Mouse (Mus musculus): ENCODE data around the gene Ptprg. TPM values are rescaled to one million over a fixed set of nuclear protein-coding genes. Genes with fewer than 3 reads are reported as not detected.

Ptprg gene
- polyA plus RNA-seq, 1 experiment from 2014 or later, result 15.2 TPM

DNA sequence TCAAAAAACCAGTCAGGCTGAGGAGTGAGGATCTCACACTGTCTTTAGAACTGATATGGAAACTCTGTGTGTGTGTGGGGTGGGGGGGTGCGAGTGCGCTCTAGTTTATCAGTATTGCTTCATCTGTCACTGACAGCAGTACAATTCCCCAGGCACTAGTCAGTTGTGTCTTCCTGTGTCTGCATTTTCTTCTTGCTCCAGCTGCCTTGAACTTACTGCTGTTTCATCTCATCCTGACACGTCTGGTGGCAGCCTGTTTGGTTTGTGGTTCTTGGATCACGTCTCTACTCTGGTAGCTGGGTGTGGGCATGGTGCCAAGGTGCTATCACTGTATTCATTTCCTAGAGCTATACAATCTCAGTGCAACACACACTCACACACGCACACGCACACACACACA, 64.0 kb downstream of the Ptprg start:
- Histone ChIP-seq H3K4me1 (ENCODE audit: control insufficient read depth, insufficient read depth, low read length) (0 out of 2 replicates have a peak, but pooled peaks cover 7% of the 10 kb centered on the region), H3K36me3 (ENCODE audit: control insufficient read depth, insufficient read depth, low read length) (no peaks in the 10 kb centered on the region), H3K27me3 (ENCODE audit: control insufficient read depth, insufficient read depth, low read length) (no peaks in the 10 kb centered on the region), H3K4me3 (ENCODE audit: low read depth, low read length) (no peak overlapping the region), H3K9ac (ENCODE audit: low read depth, low read length) (no peak overlapping the region), H3K4me2 (no peak overlapping the region), H3K27ac (ENCODE audit: low read depth, low read length) (no peak overlapping the region), H3K9me3 (replicated peaks; ENCODE audit: control insufficient read depth, low read length) (no peaks in the 10 kb centered on the region)
- WGBS (ENCODE audit: insufficient replicate concordance), result 26% methylated on average over 6 of the region's 6 CpGs
- ATAC-seq (replicated peaks; ENCODE audit: insufficient number of reproducible peaks, low FRiP score, low TSS enrichment), result peak; percentile 63

DNA sequence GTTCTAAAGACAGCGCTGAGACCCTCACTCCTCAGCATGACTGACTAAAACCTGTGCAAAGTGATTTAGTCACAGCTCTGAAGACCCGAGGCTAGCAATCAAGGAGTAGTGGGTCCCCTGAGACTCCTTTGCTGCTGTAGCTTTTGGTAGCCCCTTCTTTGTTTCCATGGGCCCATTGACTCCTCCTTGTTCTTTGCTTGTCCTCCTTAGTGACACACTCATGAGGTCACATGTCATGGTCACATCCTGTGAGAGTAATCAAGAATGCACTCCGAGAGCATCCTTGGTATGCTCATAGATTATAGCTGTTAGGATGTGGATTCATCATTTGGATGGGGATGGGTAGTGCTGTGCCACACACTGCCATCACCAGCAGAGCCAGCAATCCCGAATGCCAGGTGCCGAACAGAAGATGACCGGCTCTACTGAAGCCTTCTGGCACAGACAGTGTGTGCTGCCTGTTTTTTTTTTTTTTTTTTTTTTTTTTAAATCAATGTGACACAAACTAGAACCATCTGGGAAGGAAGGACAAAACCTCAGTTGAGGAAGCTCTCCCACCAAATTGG, 64.9 kb downstream of the Ptprg start:
- ATAC-seq (replicated peaks; ENCODE audit: insufficient number of reproducible peaks, low FRiP score, low TSS enrichment), result no peak
- Histone ChIP-seq H3K36me3 (ENCODE audit: control insufficient read depth, insufficient read depth, low read length) (no peaks in the 10 kb centered on the region), H3K4me3 (ENCODE audit: low read depth, low read length) (no peak overlapping the region), H3K9me3 (replicated peaks; ENCODE audit: control insufficient read depth, low read length) (no peaks in the 10 kb centered on the region), H3K4me1 (ENCODE audit: control insufficient read depth, insufficient read depth, low read length) (0 out of 2 replicates have a peak, but pooled peaks cover 7% of the 10 kb centered on the region), H3K9ac (ENCODE audit: low read depth, low read length) (no peak overlapping the region), H3K27ac (ENCODE audit: low read depth, low read length) (no peak overlapping the region), H3K4me2 (no peak overlapping the region), H3K27me3 (ENCODE audit: control insufficient read depth, insufficient read depth, low read length) (no peaks in the 10 kb centered on the region)
- 82% methylated on average over 6 of the region's 6 CpGs for WGBS (ENCODE audit: insufficient replicate concordance)

DNA sequence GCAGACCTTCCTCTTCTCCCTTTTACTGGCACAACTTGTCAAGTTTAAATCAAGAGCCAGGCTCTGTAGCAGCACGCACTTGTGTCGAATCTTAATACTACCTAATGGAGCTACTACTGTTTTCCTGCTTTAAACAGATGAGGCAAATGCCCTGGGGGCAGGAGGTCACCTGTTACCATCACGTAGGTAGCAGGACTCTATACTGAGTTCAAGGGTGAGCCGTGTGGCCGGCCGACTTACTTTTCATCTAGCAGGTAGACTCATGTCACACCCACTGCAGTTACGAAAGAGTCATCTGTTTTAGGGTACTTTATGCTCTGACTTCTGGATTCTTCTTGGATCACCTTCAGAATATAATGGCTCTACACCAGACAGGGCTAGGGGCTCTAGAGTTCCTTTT, 66.3 kb downstream of the Ptprg start:
- H3K27me3 ChIP-seq (ENCODE audit: control insufficient read depth, insufficient read depth, low read length), result no peaks in the 10 kb centered on the region
- 89% methylated on average over 7 of the region's 7 CpGs for WGBS (ENCODE audit: insufficient replicate concordance)
- H3K36me3 ChIP-seq (ENCODE audit: control insufficient read depth, insufficient read depth, low read length), result no peaks in the 10 kb centered on the region
- peaks cover 7% of the 10 kb centered on the region; the same call in 1 of the 2 replicates for H3K4me1 ChIP-seq (ENCODE audit: control insufficient read depth, insufficient read depth, low read length)
- H3K4me3 ChIP-seq (ENCODE audit: low read depth, low read length), result no peak overlapping the region
- no peak overlapping the region for H3K9ac ChIP-seq (ENCODE audit: low read depth, low read length)
- no peak for ATAC-seq (replicated peaks; ENCODE audit: insufficient number of reproducible peaks, low FRiP score, low TSS enrichment)
- H3K9me3 ChIP-seq (replicated peaks; ENCODE audit: control insufficient read depth, low read length), result no peaks in the 10 kb centered on the region
- H3K27ac ChIP-seq (ENCODE audit: low read depth, low read length), result no peak overlapping the region
- no peak overlapping the region for H3K4me2 ChIP-seq

DNA sequence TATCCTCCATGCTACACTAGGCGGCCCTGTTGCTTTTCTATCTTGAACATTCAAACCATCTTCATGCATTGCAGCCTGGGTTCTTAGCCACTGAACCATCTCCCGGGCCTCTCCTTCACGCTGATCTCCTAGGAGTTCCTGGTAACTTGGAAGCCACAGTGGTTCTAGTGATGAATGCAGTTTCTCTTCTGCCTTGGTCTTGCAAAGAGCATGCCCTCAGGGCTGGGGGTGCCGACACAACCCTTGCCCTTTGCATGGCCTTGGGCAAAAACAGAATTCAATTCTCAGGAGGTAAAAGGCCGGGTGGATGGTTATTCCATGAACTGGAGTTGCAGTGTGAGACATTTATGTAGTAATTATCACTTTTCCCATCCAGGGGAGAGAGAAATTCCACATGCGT, 67.0 kb downstream of the Ptprg start:
- ATAC-seq (replicated peaks; ENCODE audit: insufficient number of reproducible peaks, low FRiP score, low TSS enrichment), result no peak
- no peak overlapping the region for H3K9ac ChIP-seq (ENCODE audit: low read depth, low read length)
- no peaks in the 10 kb centered on the region for H3K27me3 ChIP-seq (ENCODE audit: control insufficient read depth, insufficient read depth, low read length)
- H3K4me2 ChIP-seq, result no peak overlapping the region
- no peak overlapping the region for H3K27ac ChIP-seq (ENCODE audit: low read depth, low read length)
- no peaks in the 10 kb centered on the region for H3K36me3 ChIP-seq (ENCODE audit: control insufficient read depth, insufficient read depth, low read length)
- H3K9me3 ChIP-seq (replicated peaks; ENCODE audit: control insufficient read depth, low read length), result no peaks in the 10 kb centered on the region
- peaks cover 7% of the 10 kb centered on the region; the same call in 1 of the 2 replicates for H3K4me1 ChIP-seq (ENCODE audit: control insufficient read depth, insufficient read depth, low read length)
- no peak overlapping the region for H3K4me3 ChIP-seq (ENCODE audit: low read depth, low read length)
- WGBS (ENCODE audit: insufficient replicate concordance), result 70% methylated on average over 6 of the region's 6 CpGs

DNA sequence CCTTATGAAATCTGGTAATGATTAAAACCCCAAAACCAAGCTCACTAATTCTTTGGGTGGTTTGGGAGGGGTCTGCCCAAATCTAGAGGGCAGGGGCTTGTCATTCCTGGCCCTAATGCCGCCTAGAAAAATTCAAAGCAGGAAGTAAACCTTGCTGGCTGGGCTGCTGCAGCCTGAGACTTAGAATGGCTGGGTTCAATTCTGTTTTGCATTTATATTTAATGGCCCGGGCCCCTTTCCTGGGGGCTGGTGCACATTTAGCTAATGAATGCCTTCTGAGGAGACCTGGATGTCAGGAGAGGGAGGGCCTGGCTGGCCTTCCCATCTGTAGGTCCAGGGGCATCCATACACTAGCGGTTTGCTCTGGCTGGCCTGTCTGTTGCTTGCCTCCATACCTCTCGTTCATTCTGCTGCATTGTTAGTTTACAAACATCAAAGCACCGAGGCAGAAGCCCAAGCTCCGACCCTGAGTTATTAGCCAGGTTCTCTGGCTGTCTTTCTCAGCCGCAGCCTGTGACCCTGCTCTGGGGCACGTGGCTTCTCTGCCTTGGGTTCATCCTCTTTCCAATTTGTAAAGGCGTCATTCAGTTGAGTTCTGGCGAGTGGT, 67.7 kb downstream of the Ptprg start:
- H3K27me3 ChIP-seq (ENCODE audit: control insufficient read depth, insufficient read depth, low read length), result no peaks in the 10 kb centered on the region
- H3K4me3 ChIP-seq (ENCODE audit: low read depth, low read length), result no peak overlapping the region
- H3K36me3 ChIP-seq (ENCODE audit: control insufficient read depth, insufficient read depth, low read length), result no peaks in the 10 kb centered on the region
- no peak for ATAC-seq (replicated peaks; ENCODE audit: insufficient number of reproducible peaks, low FRiP score, low TSS enrichment)
- no peak overlapping the region for H3K9ac ChIP-seq (ENCODE audit: low read depth, low read length)
- WGBS (ENCODE audit: insufficient replicate concordance), result 53% methylated on average over 10 of the region's 10 CpGs
- peaks cover 7% of the 10 kb centered on the region; the same call in 1 of the 2 replicates for H3K4me1 ChIP-seq (ENCODE audit: control insufficient read depth, insufficient read depth, low read length)
- H3K4me2 ChIP-seq, result no peak overlapping the region
- H3K27ac ChIP-seq (ENCODE audit: low read depth, low read length), result no peak overlapping the region
- H3K9me3 ChIP-seq (replicated peaks; ENCODE audit: control insufficient read depth, low read length), result no peaks in the 10 kb centered on the region

DNA sequence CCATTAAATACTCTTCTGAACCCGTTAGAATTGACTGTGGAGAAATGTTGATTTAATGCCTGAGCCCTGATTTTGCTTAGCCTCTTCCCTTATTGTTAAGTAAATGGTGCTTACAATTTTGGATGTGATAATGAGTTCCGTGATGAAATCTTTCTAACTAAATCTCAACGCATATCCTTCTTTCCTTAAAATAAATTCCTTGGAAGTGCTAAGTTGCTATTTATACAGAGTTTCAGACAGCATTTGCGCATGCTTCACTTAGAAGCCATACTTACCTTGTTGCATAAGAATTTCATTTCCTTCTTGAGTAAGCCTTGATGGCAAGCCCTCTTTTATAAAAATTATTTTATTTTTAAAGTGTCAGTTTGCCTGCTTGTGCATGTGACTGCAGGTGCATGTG, 70.2 kb downstream of the Ptprg start:
- Histone ChIP-seq H3K27ac (ENCODE audit: low read depth, low read length) (no peak overlapping the region), H3K9me3 (replicated peaks; ENCODE audit: control insufficient read depth, low read length) (no peaks in the 10 kb centered on the region), H3K27me3 (ENCODE audit: control insufficient read depth, insufficient read depth, low read length) (no peaks in the 10 kb centered on the region), H3K9ac (ENCODE audit: low read depth, low read length) (no peak overlapping the region), H3K4me2 (no peak overlapping the region), H3K4me1 (ENCODE audit: control insufficient read depth, insufficient read depth, low read length) (no peaks in the 10 kb centered on the region; the same call in 1 of the 2 replicates), H3K36me3 (ENCODE audit: control insufficient read depth, insufficient read depth, low read length) (no peaks in the 10 kb centered on the region), H3K4me3 (ENCODE audit: low read depth, low read length) (no peak overlapping the region)
- ATAC-seq (replicated peaks; ENCODE audit: insufficient number of reproducible peaks, low FRiP score, low TSS enrichment), result no peak
- 78% methylated on average over 4 of the region's 4 CpGs for WGBS (ENCODE audit: insufficient replicate concordance)

DNA sequence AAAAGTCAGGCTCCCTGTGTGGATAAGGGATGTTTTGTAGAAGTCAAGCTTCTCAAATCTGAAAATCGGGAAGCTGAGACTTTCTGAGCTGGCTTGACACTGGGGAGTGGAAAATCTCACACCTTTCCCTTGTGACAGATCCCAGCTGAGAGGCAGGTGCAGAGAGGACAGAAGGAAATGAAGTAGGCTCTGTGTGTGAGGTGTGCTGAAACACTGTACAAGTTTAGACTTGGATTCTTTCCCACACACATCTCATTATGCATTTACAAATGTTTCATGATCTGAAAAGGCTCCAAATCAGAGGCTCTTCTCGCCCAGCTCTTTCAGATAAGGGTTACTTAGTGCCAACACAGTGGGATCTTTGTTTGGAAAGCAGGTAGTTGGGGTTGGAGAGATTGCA, 77.4 kb downstream of the Ptprg start:
- H3K4me1 ChIP-seq (ENCODE audit: control insufficient read depth, insufficient read depth, low read length), result peaks cover 6% of the 10 kb centered on the region
- no peaks in the 10 kb centered on the region for H3K27me3 ChIP-seq (ENCODE audit: control insufficient read depth, insufficient read depth, low read length)
- no peak for ATAC-seq (replicated peaks; ENCODE audit: insufficient number of reproducible peaks, low FRiP score, low TSS enrichment)
- no peaks in the 10 kb centered on the region for H3K36me3 ChIP-seq (ENCODE audit: control insufficient read depth, insufficient read depth, low read length)
- H3K4me3 ChIP-seq (ENCODE audit: low read depth, low read length), result no peak overlapping the region
- WGBS (ENCODE audit: insufficient replicate concordance), result 47% methylated on average over 2 of the region's 2 CpGs
- H3K27ac ChIP-seq (ENCODE audit: low read depth, low read length), result no peak overlapping the region
- no peak overlapping the region for H3K9ac ChIP-seq (ENCODE audit: low read depth, low read length)
- H3K9me3 ChIP-seq (replicated peaks; ENCODE audit: control insufficient read depth, low read length), result no peaks in the 10 kb centered on the region
- no peak overlapping the region for H3K4me2 ChIP-seq

DNA sequence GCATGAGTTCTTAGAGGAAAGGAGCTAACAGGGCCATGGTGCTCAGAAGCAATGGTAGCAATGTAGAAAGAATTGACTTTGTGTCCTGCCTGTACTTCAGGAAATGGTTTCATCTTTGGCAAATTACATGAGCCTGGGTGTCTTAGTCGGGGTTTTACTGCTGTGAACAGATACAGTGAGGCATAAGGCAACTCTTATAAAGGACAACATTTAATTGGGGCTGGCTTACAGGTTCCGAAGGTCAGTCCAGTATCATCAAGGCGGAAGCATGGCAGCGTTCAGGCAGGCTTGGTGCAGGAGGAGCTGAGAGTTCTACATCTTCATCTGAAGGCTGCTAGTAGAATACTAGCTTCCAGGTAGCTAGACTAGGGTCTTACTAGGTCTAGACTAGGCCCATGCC, 78.2 kb downstream of the Ptprg start:
- Histone ChIP-seq H3K4me1 (ENCODE audit: control insufficient read depth, insufficient read depth, low read length) (peaks cover 6% of the 10 kb centered on the region), H3K9me3 (replicated peaks; ENCODE audit: control insufficient read depth, low read length) (no peaks in the 10 kb centered on the region), H3K36me3 (ENCODE audit: control insufficient read depth, insufficient read depth, low read length) (no peaks in the 10 kb centered on the region), H3K4me2 (no peak overlapping the region), H3K27me3 (ENCODE audit: control insufficient read depth, insufficient read depth, low read length) (no peaks in the 10 kb centered on the region), H3K27ac (ENCODE audit: low read depth, low read length) (no peak overlapping the region), H3K4me3 (ENCODE audit: low read depth, low read length) (no peak overlapping the region), H3K9ac (ENCODE audit: low read depth, low read length) (no peak overlapping the region)
- no peak for ATAC-seq (replicated peaks; ENCODE audit: insufficient number of reproducible peaks, low FRiP score, low TSS enrichment)
- 87% methylated on average over 4 of the region's 4 CpGs for WGBS (ENCODE audit: insufficient replicate concordance)

DNA sequence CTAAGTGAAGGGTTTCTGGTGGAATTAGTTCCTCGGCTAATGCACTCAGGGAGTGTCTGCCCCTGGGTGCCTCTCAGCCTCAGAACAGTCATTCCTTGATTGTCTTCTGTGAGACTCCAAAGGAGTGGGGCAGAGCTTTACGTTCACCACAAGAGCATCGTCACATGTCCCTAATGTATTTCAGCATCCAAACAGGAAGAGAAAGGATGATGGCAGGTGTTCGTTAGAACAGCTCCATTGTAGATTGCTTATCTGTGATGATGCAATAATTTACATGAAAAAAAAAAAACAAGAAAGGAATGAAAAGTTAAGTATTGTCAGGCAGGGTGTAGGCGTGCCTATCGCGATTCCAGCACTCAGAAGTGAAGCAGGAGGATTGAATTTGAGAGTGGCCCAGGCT, 84.3 kb downstream of the Ptprg start:
- H3K4me2 ChIP-seq, result no peak overlapping the region
- no peak overlapping the region for H3K4me3 ChIP-seq (ENCODE audit: low read depth, low read length)
- H3K27me3 ChIP-seq (ENCODE audit: control insufficient read depth, insufficient read depth, low read length), result no peaks in the 10 kb centered on the region
- no peak overlapping the region for H3K27ac ChIP-seq (ENCODE audit: low read depth, low read length)
- 86% methylated on average over 7 of the region's 7 CpGs for WGBS (ENCODE audit: insufficient replicate concordance)
- ATAC-seq (replicated peaks; ENCODE audit: insufficient number of reproducible peaks, low FRiP score, low TSS enrichment), result no peak
- H3K4me1 ChIP-seq (ENCODE audit: control insufficient read depth, insufficient read depth, low read length), result peaks cover 6% of the 10 kb centered on the region
- no peak overlapping the region for H3K9ac ChIP-seq (ENCODE audit: low read depth, low read length)
- H3K9me3 ChIP-seq (replicated peaks; ENCODE audit: control insufficient read depth, low read length), result no peaks in the 10 kb centered on the region
- no peaks in the 10 kb centered on the region for H3K36me3 ChIP-seq (ENCODE audit: control insufficient read depth, insufficient read depth, low read length)
